1 mouse cellular context compared by ENCODE assay signal in genomic region chr6:87671353-87671752, GRCm38 (mm10).
TF ChIP-seq lines count a peak whose summit lies in the region.

No protein-coding gene starts in this region.

TF ChIP-seq in MEL, 35 proteins besides CTCF, POLR2A, EP300 and RAD21 (continued from another document):
- TF ChIP-seq SIN3A (IDR thresholded peaks at IDR 0.05; ENCODE audit: low read length), result peak; percentile 92
- TF ChIP-seq GATA1 (IDR thresholded peaks at IDR 0.05; ENCODE audit: low read depth, low read length), result peak; percentile 32; the same call in 1 of the 2 replicates
- TF ChIP-seq JUND (IDR thresholded peaks at IDR 0.05; ENCODE audit: low read depth, low read length), result no peak
- TF ChIP-seq UBTF (IDR thresholded peaks at IDR 0.05; ENCODE audit: borderline replicate concordance, insufficient read depth, low read depth, low read length), result no peak
- no peak for TF ChIP-seq MYB (IDR thresholded peaks at IDR 0.05; ENCODE audit: low read depth, low read length)
- TF ChIP-seq HCFC1 (IDR thresholded peaks at IDR 0.05; ENCODE audit: low read depth, low read length), result peak; percentile 64; the same call in 1 of the 2 replicates
- TF ChIP-seq MAX (IDR thresholded peaks at IDR 0.05; ENCODE audit: low read length), result no peak
- peak; percentile 95 for TF ChIP-seq MXI1 (IDR thresholded peaks at IDR 0.05; ENCODE audit: low read depth, low read length)
- no peak for TF ChIP-seq ELF1 (IDR thresholded peaks at IDR 0.05; ENCODE audit: low read depth, low read length)
- TF ChIP-seq USF1 (IDR thresholded peaks at IDR 0.05; ENCODE audit: low read depth, low read length), result no peak
- TF ChIP-seq SMC3 (IDR thresholded peaks at IDR 0.05; ENCODE audit: low read depth, low read length), result no peak
- no peak for TF ChIP-seq ZKSCAN1 (IDR thresholded peaks at IDR 0.05; ENCODE audit: low read depth, low read length)
- no peak for TF ChIP-seq ZC3H11A (IDR thresholded peaks at IDR 0.05; ENCODE audit: low read depth, low read length)
- no peak for TF ChIP-seq BHLHE40 (IDR thresholded peaks at IDR 0.05; ENCODE audit: borderline replicate concordance, low read depth, low read length)
- TF ChIP-seq TAL1 (IDR thresholded peaks at IDR 0.05; ENCODE audit: low read length), result no peak
- TF ChIP-seq CHD2 (IDR thresholded peaks at IDR 0.05; ENCODE audit: low read length), result no peak
- TF ChIP-seq ETS1 (IDR thresholded peaks at IDR 0.05; ENCODE audit: low read depth, low read length), result no peak
